9 mouse cellular contexts compared by ENCODE assay signal in genomic region chr6:38065501-38066122, GRCm38 (mm10). TPM values are rescaled to one million over a fixed set of nuclear protein-coding genes. Genes with fewer than 3 reads are reported as not detected.
DNase-seq lines count a peak whose midpoint lies in the region; ATAC-seq lines count a peak whose summit lies in the region.
"Had no signal": no experiment of that assay in that cellular context is flagged by ENCODE, and none has a peak within 500 bp of the region (broad histone marks: within the 10 kb centered on the region; RNA-seq: fewer than 3 reads in every experiment).

No protein-coding gene starts in this region.

- no peak overlapping the region for H3K4me2 ChIP-seq in heart, embryonic 12.5 days

- H3K4me3 ChIP-seq in heart, embryonic 12.5 days, result no peak overlapping the region

- intact Hi-C loops in heart, postnatal 14 days (cut with DNase I), result loop anchor here (1.0 to 10.0 kb wide), 5 partner anchors 58 to 601 kb away; partner anchors contain the start of gene Trim24
- intact Hi-C loops in left cerebral cortex, postnatal 25 days (cut with DNase I), result loop anchor here (1.0 to 5.0 kb wide), 4 partner anchors 58 to 601 kb away; partner anchors contain the start of gene Trim24

- ATAC-seq in heart, embryonic 12.5 days (ENCODE audit: insufficient number of reproducible peaks, low FRiP score), result peak; percentile 48; the same call in 1 of the 2 replicates
- peak; percentile 43 for ATAC-seq in cerebellum, adult (ENCODE audit: insufficient number of reproducible peaks, low FRiP score, low TSS enrichment)

- 68% methylated on average over 11 of the region's 11 CpGs for WGBS in heart, embryonic 12.5 days

- no peak overlapping the region for H3K9ac ChIP-seq in heart, embryonic 12.5 days

- 0 out of 2 replicates have a peak, but pooled peaks cover 3% of the 10 kb centered on the region for H3K4me1 ChIP-seq in heart, embryonic 12.5 days (replicated peaks)

- no peaks in the 10 kb centered on the region for H3K36me3 ChIP-seq in heart, embryonic 12.5 days
- H3K36me3 ChIP-seq in splenic B cell, adult 2 months (ENCODE audit: control insufficient read depth, insufficient read depth, low read length, poor library complexity, severe bottlenecking), result no peaks in the 10 kb centered on the region

- DNase-seq in heart, postnatal 14 days, result no peak
- peak; percentile 55 to 69 for DNase-seq in frontal cortex, postnatal 36 days (ENCODE audit: low spot score in 2 of 2)
- peak; percentile 50 to 81 for DNase-seq in left cerebral cortex, postnatal 25 days (ENCODE audit: low spot score in 2 of 2)
- DNase-seq in splenic B cell, adult 2 months (ENCODE audit: low read depth, low spot score), result peak; percentile 42
- no peak for DNase-seq in lung, postnatal 4 days
- no peak for DNase-seq in kidney, adult 9 months

- H3K27ac ChIP-seq in heart, embryonic 12.5 days (ENCODE audit: poor library complexity, severe bottlenecking), result no peak overlapping the region

- no peaks in the 10 kb centered on the region for H3K27me3 ChIP-seq in heart, embryonic 12.5 days (replicated peaks)
- H3K27me3 ChIP-seq in splenic B cell, adult 2 months (ENCODE audit: control insufficient read depth, insufficient read depth, low read length, poor library complexity, severe bottlenecking), result no peaks in the 10 kb centered on the region

- H3K9me3 ChIP-seq in heart, embryonic 12.5 days (replicated peaks), result peaks cover 8% of the 10 kb centered on the region; the same call in 1 of the 2 replicates

RNA-seq across cellular contexts. Expression of gene Svopl, which starts 18.8 kb away (rescaled TPM):
- polyA plus RNA-seq in heart, embryonic 12.5 days (2016; fragmentation: Nextera tagmentation; extraction: Ambion mirVana), result 0.06 and 0.14 TPM in 2 replicates
- total RNA-seq in heart, postnatal 14 days (2021), result under 1 TPM; 0.53 to 0.90 TPM
- under 1 TPM; 0.16 to 0.18 TPM for total RNA-seq in left cerebral cortex, postnatal 25 days (2021)

RNA-seq across cellular contexts. Expression of gene Tmem213, which starts 43.4 kb away (rescaled TPM):
- not detected in 2 replicates for polyA plus RNA-seq in heart, embryonic 12.5 days (2016; fragmentation: Nextera tagmentation; extraction: Ambion mirVana)
- total RNA-seq in heart, postnatal 14 days (2021), result not detected
- total RNA-seq in left cerebral cortex, postnatal 25 days (2021), result not detected
- polyA plus RNA-seq: liver, embryonic 16.5 days had no signal

RNA-seq across cellular contexts. Expression of gene Atp6v0a4, which starts 58.8 kb away (rescaled TPM):
- polyA plus RNA-seq in heart, embryonic 12.5 days (2016; fragmentation: Nextera tagmentation; extraction: Ambion mirVana), result 0.06 and 0.15 TPM in 2 replicates
- 1 to 10 TPM; 2.8 to 3.5 TPM for total RNA-seq in heart, postnatal 14 days (2021)
- total RNA-seq in left cerebral cortex, postnatal 25 days (2021), result 1 to 10 TPM; 1.9 to 3.1 TPM

Comparison
In these comparisons a context has a peak if more than half of its experiments do, and no peak if none do; other contexts are left out.
1. DNase-seq: peak in frontal cortex, postnatal 36 days (2 of 2), left cerebral cortex, postnatal 25 days (2 of 2) and splenic B cell, adult 2 months (single experiment); none in heart, postnatal 14 days (0 of 2), lung, postnatal 4 days (0 of 2) and kidney, adult 9 months (single experiment).